Mouse (Mus musculus): ENCODE results near the gene Zfand2a.

Gene Zfand2a

DNA sequence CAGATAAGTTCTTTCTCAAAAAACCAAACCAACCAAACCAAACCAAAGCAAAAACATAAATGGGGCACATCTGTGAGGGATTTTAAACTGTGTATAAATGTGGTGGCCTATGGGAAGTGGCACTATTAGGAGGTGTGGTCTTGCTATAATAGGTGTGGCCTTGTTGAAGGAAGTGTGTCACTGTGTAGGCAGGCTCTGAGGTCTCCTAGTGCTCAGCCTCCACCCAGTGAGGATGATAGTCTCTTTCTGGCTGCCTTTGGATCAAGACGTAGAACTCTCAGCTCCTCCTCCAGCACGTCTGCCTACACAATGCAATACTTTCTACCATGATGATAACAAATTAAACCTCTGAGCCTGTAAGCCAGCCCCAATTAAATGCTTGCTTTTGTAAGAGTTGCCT, 18.0 kb downstream of the Zfand2a start:
- no peak for DNase-seq (ENCODE audit: low read depth, low spot score)

DNA sequence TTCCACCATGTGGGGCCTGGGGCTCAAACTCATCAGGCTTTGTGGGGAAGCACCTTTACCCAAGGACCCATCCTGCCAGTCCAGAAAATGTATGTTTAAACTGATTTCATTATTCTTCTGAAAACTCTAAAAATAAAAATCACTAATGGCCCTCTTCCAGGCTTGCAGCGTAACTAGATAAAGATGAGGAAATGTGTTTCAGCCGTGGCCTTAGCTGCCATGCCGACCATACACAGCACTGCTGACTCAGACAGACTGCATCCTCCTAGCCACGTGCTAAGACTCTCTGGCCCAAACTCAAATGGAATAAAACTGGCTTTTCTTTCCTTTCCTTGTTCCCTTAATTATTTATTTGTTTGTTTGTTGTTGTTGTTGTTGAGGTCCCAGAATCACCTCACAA, 19.5 kb downstream of the Zfand2a start:
- no peak for DNase-seq (ENCODE audit: low read depth, low spot score)

DNA sequence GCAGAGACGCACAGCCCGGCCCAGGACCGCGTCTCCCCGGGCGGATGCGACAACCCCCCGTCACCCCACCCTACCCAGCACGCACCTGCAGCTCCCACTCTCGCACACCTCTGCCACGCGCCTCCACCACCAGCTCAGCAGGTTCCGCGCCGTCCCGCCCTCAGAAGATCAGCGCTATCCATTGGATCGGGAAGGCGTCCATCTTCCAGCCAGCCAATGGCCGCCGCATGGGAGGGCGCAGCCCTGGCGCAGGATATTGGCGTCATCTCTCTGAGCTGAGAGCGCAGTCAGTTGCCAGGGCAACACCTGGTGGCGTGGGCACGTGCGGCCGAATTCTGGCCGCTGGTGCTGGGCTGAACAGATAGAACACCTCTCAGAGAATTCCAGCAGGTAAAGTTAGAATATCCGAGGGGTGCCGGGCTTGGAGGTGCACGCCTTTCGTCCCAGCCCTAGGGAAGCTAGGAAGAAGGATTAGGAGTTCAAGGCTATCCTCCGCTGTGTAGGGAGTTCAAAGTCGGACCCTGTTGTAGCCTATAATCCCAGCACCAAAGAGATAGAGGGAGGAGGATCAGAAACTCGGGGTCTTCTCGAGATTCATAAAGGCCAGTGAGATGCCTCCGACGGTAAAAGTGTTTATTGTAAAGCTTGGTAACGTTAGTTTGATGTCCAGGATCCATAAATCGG, 23.8 kb downstream of the Zfand2a start, which contains the start of gene 3110082I17Rik:
Gene 3110082I17Rik (minus strand): TSS at position 144 of the 684 bp plus-strand sequence.
- peak; percentile 94 for DNase-seq (ENCODE audit: low read depth, low spot score)

DNA sequence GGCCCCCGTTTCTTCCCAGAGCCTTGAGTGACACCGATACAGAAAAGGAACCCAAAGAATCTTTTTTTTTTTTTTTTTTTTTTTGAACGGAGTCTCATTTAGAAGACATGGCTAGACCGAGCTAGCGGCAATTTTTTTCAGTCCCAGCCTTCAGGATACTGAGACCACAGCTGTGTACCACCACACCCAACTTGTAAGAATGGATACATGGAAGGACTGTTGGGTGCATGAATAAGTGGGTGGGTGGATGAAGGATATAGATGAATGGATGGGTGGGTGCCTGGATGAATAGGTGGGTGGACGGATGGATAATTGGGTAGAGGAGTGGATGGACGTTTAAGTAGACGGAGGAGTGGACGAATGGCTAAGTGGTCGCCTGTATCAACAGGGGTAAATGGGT, 24.4 kb downstream of the Zfand2a start:
- DNase-seq (ENCODE audit: low read depth, low spot score) = no peak

DNA sequence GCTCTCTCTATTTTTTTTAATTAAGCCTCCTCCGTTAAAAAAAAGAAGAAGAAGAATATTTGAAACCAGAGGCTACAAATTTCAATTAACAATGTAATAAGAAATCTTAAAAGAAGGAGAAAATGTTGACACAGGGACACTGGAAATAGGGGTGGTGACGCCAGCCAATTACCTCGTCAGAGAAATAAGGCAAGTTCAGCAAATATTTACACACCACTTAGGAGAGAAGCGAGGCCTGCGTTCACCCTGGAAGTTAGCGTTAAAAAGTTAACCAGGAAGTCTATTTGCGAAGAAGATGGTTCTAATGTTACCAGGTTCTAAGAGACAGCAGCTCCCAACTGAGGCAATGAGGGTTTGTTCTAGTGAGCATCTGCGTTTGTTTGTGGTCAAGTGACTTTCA, 27.1 kb downstream of the Zfand2a start:
- DNase-seq (ENCODE audit: low read depth, low spot score) = no peak

DNA sequence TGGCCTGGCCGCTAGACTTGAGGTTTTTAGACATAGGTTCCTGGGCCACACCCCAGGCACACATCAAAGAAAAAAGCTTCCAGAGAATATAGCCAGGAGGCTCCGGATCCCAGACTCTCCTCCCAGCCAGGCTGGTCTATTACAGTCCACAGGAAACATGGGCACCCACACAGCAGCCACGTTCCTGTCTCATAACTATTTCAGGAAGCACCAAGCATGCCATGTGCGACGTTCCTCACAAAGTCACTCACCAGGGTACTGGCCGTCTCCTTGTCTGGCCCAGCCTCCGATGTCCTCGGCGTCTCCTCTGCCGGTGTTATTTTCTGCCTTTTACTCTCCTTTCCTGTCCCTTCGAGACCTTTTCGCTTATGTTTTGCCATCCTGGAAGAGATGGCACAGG, 29.2 kb downstream of the Zfand2a start:
- DNase-seq (ENCODE audit: low read depth, low spot score) = no peak

DNA sequence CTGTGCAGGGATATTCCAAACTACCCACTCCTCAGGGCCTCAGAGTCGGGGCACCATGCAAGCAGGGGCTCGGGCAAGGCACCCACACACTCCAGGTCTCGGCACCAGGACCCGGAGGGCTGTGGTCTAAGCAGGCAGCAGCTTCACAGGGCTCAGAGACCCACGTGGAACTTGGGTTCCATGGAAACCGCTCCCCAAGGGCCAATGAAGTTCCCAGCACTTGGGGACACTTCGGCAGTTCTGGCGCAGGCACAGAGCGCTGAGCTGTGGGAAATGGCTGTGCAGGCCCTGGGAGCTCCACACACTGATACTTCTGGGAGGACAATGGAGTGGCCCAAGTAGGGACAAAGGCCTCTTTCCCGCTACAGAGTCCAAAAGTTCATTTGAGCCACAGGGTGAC, 31.3 kb downstream of the Zfand2a start:
- no peak for DNase-seq (ENCODE audit: low read depth, low spot score)

DNA sequence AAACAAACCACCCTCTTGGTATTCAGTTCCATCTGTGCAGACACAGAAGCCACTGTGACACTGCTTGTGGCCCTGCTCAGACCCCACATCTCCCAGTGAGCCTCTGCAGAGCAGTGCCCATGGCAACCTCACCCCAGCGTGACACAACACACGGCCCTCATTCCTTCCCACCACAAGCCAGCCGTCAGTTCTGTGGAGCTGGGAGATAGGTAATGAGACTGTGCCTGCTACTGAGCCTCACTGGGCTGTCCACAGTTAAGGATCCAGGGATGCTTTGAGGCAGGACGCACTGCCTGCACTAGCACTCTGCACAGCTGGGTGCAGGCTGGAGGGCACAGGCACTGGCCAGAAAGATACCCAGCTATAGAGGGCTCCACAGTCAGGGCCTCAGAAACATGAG, 34.4 kb downstream of the Zfand2a start:
- no peak for DNase-seq (ENCODE audit: low read depth, low spot score)

DNA sequence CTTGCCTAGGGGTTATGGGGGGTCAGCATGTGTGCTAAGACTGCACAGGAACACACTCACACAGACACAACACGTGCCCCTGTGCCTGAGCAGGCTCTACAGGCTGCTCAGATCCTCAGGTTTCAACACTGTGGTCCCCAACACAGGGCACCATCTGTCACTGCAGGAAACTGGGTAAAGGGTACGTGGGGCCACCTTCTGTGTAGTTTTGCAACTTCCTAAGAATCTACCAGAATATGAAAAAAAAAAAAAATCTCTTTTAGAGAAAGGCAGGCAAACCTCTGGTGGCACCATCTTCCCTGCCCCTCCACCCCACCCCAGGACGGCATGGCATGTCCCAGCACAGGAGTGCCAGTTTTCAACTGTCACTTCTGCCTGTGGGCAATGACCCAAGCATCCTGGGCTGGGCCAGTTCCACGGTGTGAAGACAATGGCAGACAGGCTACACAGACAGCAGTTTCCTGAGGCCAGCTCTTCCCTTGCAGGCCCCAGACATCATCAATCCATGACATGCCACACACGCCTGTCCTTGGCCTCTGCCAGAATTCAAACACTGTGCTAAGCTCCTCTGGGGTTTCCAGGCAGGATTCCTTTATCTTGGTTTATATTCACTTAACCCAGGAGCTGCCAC, 35.1 kb downstream of the Zfand2a start:
- no peak for DNase-seq (ENCODE audit: low read depth, low spot score)

DNA sequence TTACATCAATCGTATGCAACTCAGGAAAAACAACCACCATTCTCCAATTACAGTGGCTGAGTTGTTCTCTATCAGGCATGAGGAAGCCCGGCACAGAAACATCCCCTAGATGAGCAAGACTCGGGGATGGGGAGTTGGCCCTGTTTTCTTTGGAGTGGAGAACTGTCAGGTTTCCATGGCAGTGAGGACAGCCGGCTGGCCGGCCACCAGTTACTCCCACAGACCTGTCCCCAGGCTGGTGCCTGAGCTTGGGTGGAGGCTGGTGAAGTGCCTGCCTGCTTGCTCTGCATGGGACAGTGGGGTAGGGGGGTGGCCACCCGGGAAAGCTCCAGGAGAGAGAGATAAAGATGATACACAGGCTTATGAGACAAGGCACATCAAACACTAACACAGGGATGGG, 36.3 kb downstream of the Zfand2a start:
- no peak for DNase-seq (ENCODE audit: low read depth, low spot score)

DNA sequence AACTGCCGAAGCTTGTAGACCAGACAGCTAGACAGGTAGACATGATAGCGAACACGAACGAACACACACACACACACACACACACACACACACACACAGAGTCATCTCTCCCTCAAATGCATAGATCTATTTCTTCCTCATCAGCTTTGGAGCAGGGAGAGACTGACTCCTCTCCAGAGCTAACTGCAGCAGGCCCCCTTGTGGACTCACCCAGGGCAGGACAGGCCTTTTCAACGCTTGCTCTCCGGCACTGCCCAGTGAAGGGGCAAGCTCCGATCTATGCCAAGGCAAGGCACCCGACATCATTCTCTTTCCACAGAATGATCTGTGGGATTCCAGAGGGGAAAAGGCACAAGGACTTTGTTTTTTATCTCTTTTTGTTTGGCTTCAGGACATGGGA, 39.1 kb downstream of the Zfand2a start:
- DNase-seq (ENCODE audit: low read depth, low spot score) = no peak

DNA sequence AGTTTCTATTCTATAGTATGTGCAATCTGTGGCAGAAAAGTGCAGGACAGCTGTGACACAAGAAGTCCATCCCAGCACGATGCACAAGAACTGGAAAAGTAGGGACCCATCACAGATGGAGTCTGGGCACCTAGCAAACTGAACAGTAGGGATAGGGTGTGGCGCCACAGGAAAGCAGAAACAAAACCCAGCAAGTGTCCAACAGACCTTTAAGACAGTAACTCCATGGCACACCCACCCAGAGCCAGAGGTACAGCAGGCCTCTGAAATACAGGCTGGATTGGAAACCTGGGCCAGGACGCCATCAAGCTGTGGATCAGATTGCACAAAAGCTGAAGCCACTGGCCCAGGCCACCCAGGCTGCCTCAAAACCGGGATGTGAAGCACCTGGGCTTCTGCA, 41.4 kb downstream of the Zfand2a start:
- no peak for DNase-seq (ENCODE audit: low read depth, low spot score)

DNA sequence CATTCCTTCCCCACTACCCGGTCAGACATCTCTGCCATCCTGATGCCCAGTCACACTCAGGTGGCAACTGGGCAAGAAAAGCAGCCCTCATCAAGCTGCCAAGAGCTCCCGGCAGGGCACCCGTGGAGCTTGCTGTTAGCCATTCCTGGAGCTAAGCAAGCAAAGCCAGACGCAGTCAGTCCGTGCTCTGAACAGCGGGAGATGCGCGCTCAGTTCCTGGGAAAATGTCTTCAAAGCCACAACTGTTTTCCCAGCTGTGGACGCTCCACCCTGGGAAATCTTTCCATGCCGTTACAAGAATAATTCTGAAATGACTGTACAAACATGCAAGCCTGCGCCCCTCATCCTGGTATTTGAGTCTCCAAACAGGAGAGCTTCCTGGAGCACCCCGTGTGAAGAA, 41.9 kb downstream of the Zfand2a start:
- DNase-seq (ENCODE audit: low read depth, low spot score) = no peak

DNA sequence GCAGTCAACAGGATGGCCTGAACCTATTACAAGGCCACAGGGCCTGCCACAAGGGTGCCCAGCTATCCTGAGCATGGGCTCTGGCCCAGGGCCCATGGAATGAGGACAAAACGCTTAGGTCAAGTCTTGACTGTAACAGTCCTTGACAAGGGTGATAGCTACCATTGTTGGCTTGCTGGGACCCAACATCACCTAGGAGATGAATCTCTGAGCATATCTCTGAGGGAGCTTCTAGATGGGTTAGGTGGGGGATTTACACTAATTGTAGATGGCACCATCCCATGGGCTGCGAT, 42.7 kb downstream of the Zfand2a start:
- DNase-seq (ENCODE audit: low read depth, low spot score) = no peak

DNA sequence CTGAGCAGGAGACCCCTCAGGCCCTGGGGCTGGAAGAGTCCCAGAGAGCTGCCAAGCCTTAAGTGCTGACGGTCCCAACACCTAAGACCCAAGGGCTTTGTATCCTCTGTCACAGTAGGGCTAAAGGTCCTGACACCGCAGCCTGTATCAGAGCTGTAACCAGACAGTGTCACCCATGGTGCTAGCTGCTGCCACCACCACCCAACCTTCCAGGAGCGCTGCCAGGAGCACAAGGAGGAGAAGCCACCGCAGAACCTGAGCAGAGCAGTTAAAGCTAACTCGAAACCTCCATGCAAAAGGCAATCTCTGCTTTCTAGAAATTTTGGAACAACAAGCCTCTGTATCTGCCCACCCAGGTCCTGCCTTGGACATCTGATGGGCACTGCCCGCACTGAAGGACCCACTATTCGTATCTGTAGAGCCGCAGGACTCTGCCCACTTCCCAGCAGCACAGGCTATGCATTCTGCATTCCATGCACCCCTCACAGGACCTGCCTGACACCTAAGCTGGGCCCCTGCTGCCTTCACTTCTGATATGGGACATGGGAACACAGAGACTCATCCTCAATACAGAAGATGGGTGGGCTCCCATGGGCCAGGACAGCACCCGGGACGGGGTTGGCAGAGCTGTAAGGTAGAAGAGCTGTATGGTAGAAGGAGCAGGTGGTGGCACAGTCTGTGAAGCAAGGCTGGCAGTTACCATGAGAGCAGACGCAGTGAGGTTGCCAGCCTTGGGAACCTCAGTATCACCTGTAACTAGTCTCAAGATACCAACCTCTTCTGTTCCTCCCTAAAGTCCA, 43.2 kb downstream of the Zfand2a start:
- DNase-seq (ENCODE audit: low read depth, low spot score) = no peak

DNA sequence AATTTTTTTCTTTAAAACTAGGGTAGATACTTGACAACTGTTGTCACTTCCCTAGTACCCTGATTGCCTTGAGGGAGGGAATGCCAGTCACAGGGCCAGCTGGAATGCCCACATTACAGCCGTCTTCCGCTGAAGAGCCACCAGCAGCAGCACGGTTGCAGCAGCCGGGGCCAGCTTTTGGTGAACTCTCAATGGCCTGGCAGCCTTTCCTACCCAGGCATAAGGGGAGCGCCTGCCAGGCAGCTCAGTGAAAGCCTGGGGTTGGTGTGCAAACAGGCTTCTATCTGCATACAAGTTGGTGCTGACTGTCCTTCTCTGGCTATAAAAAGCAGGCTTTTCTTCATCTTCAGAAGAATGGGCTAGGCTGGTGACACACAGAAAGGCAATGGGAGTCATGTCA, 43.9 kb downstream of the Zfand2a start:
- no peak for DNase-seq (ENCODE audit: low read depth, low spot score)

DNA sequence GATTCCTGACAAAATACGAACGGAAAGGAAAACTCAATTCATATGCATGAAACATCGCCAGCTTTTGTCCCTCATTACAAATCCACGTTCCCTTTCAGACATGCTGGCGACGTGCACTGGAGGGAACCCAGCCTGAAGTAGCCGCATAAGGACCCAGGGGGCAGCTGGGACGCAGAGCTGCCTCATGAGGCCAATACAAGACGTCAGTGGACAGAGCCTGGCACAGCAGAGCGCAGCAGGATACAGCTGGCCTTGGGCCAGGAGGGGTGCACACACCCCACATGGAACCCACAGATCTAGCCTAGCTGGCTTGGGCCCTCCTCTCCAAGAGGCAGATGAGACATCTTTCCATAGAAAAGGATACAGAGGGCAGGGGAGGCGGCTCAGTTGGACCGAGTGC, 45.9 kb downstream of the Zfand2a start:
- DNase-seq (ENCODE audit: low read depth, low spot score) = no peak

DNA sequence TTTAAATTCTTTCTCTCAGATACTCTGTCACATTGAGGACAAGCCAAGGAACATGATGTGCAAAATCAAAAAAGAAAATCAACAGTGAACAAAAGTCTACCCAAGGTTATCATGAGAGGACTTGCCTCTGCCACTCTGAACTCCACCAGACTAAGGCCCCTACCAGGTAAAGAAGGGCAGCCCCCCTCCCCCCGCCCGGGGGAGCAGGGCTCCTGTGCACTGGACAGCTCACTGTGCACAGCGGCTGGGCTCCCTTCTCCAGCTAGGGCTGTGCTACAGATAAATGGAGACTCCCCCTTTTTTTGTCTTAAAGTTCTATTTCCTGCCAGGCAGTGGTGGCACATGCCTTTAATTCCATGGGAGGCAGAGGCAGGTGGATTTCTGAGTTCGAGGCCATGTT, 46.6 kb downstream of the Zfand2a start:
- DNase-seq (ENCODE audit: low read depth, low spot score) = no peak

DNA sequence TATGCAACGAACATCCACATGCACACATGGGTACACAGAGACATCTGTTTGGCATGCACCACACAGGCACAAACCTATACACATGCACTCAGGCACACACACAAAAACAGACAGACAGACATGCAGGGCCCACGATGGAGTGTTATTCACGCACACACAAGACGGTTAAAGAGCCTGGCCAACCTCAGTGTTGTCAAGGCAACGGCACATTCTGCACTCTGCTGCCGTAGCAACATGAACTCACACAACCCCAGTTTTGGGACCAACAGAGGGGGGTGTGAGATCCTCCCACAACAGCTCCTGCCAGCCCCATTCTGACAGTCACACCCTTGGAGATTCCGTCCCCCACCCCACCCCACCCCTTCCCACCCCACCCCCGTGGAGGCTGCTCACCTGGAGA, 49.4 kb downstream of the Zfand2a start:
- DNase-seq (ENCODE audit: low read depth, low spot score) = no peak

DNA sequence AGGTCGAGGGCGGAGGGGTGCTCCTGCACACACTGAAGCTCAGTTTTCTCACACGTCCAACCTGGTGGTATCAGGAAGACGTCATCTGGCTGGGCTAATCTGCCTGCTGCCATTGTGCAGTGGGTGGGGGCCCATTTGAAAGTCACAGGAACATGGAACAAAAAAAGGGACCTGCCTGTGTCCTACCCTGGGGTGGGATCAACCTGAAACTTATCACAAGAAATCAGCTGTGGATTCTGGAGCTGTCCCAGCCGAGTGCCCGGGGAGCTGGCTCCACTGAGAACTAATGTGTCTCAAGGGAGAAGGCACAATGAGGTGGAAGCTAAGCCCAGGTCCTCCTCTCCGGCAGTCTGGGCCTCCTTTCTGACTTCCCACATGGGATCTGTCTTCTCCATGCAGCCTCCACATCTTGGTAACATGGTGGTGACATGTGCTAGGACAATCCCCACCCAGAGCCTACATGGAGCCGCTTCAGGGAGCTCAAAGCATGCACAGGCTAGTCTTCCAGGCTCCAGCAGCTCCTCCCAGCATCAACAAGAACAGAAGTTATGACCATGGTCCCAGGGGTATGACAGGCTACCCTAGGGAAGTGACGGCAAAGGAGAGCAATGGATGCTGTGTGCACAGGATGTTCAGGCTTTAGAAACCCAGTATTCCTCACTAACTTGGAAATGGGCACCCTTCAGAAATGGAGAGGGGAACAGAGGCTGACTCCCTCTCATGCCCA, 50.3 kb downstream of the Zfand2a start:
- no peak for DNase-seq (ENCODE audit: low read depth, low spot score)

DNA sequence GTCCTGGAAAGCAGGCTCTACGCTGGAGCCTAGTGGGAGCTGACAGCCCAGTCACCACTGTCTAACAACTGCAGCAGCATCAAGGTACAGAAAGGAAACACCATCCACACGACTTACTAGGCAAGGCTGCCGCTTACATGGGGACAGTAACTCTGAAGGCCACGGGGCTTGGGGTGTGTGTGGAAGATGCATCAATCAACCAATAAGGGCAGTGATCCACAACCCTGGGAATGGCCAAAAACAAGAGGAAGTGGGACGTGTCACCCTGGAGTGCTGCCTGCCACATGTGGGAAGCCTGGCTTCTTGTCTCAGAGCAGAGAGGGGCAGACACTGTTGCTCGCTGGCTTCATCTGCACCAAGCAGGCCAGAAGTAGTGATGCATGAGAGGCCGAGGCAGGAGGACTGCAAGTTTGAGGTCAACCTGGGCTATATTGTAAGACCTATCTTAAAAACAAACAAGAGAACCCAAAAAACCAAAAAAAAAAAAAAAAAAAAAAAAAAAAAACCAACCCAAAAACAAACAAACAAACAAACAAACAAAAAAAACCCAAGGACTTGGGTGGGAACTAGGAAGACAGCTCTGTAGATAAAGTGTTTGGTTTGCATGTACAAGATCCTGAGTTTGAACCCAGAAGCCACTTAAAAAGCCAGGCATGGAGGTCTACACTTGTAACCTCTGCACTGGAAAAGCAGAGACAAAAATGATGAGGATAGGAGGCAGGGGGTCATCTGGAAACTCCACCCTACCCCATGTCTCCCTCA, 51.4 kb downstream of the Zfand2a start:
- no peak for DNase-seq (ENCODE audit: low read depth, low spot score)

DNA sequence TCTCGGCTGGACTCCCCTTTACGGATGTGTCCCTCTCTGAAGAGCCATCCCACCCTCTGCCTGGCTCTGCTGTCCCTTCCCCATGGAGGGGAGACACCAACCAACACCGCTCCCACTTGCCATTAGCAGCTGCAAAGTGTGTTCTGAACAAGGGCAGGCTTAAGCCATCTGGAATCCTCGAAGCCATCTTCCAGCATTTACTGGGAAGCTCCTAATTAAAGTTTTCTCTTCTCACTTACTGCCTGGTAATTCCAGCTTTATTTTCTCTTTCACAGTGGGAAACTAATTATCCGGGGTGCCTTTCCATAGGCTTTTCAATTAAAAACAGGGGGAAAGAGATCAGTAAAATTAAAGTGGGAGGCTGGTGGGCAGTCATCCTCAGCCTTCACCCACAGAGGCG, 52.0 kb downstream of the Zfand2a start:
- DNase-seq (ENCODE audit: low read depth, low spot score) = no peak

Data from retina, postnatal 7 days (tissue).